Mouse (Mus musculus) ES-CJ7 (cell line): ENCODE data around the gene Zfp672.
"Not testable (repeated sequence)": the region's sequence is repeated elsewhere in the genome, so short reads cannot be mapped to it uniquely, and the experiment has no call there.

Experiments
- DNase-seq: peaks from one replicate; pipeline ENCODE4 v3.0.0; 2011; ENCODE audit warnings: low read depth, low spot score

Zfp672 gene

GRCm38 (mm10) chr11:58324614-58325229 lies 5.4 kb downstream of the Zfp672 start:
- no peak for DNase-seq

GRCm38 (mm10) chr11:58323570-58324340 lies 6.4 kb downstream of the Zfp672 start:
- DNase-seq, result peak; percentile 36

- DNase-seq, result peak; percentile 92
These were observed 7.1 kb downstream of the Zfp672 start for GRCm38 (mm10) chr11:58322824-58323569.

- DNase-seq, result no peak
These were observed 13.3 kb downstream of the Zfp672 start for GRCm38 (mm10) chr11:58316768-58317390.

GRCm38 (mm10) chr11:58316344-58316743 lies 13.8 kb downstream of the Zfp672 start:
- peak; percentile 48 for DNase-seq

GRCm38 (mm10) chr11:58315536-58316168 lies 14.5 kb downstream of the Zfp672 start:
- no peak for DNase-seq

- no peak for DNase-seq
These were observed 16.1 kb downstream of the Zfp672 start for GRCm38 (mm10) chr11:58314069-58314468.

GRCm38 (mm10) chr11:58308661-58309060 lies 21.5 kb downstream of the Zfp672 start:
- no peak for DNase-seq

GRCm38 (mm10) chr11:58307411-58308080 lies 22.6 kb downstream of the Zfp672 start:
- DNase-seq, result peak; percentile 87

GRCm38 (mm10) chr11:58306860-58307308 lies 23.3 kb downstream of the Zfp672 start, which contains the start of gene Zfp692:
Gene Zfp692 (plus strand): TSS chr11:58307069.
- DNase-seq, result peak; percentile 98

GRCm38 (mm10) chr11:58305299-58305698 lies 24.8 kb downstream of the Zfp672 start:
- DNase-seq, result not testable (repeated sequence)

GRCm38 (mm10) chr11:58303594-58303993 lies 26.5 kb downstream of the Zfp672 start:
- DNase-seq, result no peak

- no peak for DNase-seq
These were observed 27.2 kb downstream of the Zfp672 start for GRCm38 (mm10) chr11:58302774-58303445.

- peak; percentile 96 for DNase-seq
These were observed 28.0 kb downstream of the Zfp672 start for GRCm38 (mm10) chr11:58301837-58302754.

GRCm38 (mm10) chr11:58301057-58301456 lies 29.1 kb downstream of the Zfp672 start:
- peak; percentile 79 for DNase-seq

- no peak for DNase-seq
These were observed 32.7 kb downstream of the Zfp672 start for GRCm38 (mm10) chr11:58297396-58297795.

GRCm38 (mm10) chr11:58292791-58293190 lies 37.3 kb downstream of the Zfp672 start:
- no peak for DNase-seq

- DNase-seq, result no peak
These were observed 39.3 kb downstream of the Zfp672 start for GRCm38 (mm10) chr11:58290812-58291211.
